Mouse (Mus musculus): ENCODE measurements around the gene Mcu.

DNA sequence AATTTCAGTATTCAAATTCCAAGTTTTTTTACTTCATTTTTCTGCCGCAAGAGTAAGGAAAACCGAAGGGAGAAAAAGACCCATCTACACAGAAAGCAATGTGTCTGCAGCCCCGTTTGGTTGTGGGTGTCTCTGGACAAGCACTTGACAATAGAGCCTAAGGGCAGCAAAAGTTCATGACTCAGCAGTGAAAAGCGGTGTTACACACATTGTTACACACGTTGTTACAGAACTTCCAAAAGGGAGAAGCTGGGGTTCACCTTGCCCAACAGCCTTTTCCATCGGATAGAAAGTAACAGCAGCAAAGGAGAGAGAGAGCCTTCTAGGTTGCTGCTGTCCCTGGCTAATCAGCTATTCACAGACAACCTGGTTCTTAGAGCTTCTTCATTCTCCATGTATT lies 68.3 kb downstream of the Mcu start:
- no peak for TF ChIP-seq NELFE (IDR thresholded peaks at IDR 0.05; ENCODE audit: low read depth, low read length)
- TF ChIP-seq HCFC1 (IDR thresholded peaks at IDR 0.05; ENCODE audit: low read depth, low read length): no peak
- TF ChIP-seq ELF1 (IDR thresholded peaks at IDR 0.05; ENCODE audit: low read depth, low read length): no peak
- no peak for TF ChIP-seq KAT2A (IDR thresholded peaks at IDR 0.05; ENCODE audit: insufficient replicate concordance, low read length)
